Mouse (Mus musculus): ENCODE results near the gene Plod2.
A peak's percentile ranks its signal among the peaks of the same experiment; 100 is the strongest.

Plod2 gene

DNA sequence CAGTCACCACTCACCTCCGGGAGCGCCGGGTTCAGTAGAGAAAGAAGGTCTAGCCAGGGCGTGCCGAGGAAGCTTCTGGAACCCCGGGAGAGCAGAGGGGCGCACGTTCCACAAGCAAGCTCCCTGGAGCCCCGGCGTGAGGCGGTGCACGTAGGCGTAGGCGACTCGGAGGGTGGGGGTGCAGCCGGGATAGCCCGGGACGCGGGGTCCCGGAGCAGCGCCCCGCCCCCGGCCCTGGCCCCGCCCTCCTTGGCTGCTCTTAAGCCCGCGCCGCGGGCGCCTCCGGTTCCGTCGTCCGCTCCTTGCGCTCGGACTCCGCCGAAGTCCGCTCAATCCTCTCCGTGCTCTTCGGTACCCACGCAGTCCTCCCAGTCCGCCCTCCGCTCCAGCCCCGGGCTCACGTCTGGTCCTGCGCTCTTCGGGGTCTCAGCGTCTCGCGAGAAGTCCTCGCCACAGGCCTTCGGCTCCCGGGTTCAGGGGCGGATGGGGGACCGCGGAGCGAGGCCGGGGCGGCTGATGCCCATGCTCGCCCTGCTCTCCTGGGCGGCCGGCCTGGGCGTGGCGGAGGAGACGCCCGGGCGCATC, at the start of gene Plod2:
Gene Plod2, plus strand, starts transcription at position 247 of the 585 bp plus-strand sequence.
- peak; percentile 22 to 39 for DNase-seq

DNA sequence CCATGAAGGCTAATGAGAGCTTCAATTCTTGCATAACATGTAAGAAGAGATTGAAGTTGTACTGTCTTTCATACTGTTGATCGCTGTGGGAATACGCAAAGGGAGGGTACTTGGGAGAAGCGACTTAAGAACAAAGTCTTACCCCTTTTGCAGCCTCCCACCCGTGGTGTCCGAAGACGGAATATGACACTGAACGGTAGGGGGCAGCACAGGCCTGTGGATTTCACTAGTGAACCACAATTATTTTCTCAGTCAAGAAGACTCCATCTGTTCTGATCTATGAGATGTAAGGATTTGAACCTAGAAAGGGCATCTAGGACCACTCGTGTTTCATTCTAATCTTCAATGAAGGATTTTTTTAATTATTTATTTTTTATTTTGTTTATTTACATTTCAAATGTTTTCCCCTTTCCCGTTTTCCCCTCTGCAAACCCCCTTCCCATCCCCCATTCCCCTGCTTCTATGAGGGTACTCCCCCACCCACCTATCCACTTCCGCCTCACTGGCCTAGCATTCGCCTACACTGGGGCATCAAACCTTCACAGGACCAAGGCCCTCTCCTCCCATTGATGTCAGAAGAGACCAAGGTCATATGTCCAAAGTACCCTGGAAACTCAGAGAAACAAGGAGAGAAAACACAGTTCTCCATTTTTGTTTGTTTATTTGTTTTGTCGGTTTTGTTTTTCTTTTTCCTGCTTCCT, 42.2 kb upstream of the Plod2 start:
- peak; percentile 68 to 77 for DNase-seq

GRCm38 (mm10) chr9:92504256-92504655, 37.8 kb upstream of the Plod2 start:
- DNase-seq, result no peak

GRCm38 (mm10) chr9:92504889-92505288, 37.1 kb upstream of the Plod2 start:
- no peak for DNase-seq

DNA sequence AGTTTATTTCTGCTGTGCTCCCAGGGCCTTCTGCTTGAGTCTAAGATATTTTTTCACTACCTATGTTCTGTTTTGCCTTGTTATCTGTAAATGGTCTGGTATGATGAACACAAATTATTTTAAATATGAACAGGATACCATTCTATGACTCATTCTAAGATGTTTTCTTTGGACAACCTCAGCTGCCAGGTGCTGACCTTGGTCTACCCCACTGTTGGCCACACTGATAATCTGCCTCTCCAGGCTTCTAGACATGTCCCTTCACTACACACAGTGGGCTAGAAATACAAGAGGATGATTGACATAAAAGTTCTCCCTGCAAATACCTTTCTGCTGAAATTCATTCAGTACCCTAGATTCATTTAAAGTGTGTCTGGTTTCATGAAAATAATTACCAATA, 30.3 kb upstream of the Plod2 start:
- DNase-seq, result no peak

DNA sequence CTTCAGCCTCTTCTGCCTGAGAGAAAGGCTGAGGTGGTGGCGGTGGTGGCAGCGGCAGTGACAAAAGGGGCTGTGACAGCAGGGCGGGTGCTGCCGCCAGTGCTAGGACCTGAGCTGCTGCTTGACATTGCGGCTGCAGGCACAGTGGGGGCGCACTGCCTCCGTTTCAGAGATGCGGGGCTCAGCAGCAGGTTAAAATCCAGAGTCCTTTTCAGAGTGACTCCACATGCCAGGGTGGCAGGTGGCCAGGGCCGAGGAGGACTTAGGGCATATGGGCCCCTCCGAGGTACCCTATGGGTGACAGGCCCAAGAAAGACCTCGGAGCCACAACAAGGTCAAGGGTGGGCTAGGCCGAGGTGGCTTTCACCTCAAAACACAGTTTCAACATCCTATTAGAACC, 25.0 kb upstream of the Plod2 start:
- DNase-seq, result no peak

GRCm38 (mm10) chr9:92520751-92521150, 21.3 kb upstream of the Plod2 start:
- no peak for DNase-seq

- DNase-seq, result no peak
Observed at GRCm38 (mm10) chr9:92524506-92524905, 17.5 kb upstream of the Plod2 start.

DNA sequence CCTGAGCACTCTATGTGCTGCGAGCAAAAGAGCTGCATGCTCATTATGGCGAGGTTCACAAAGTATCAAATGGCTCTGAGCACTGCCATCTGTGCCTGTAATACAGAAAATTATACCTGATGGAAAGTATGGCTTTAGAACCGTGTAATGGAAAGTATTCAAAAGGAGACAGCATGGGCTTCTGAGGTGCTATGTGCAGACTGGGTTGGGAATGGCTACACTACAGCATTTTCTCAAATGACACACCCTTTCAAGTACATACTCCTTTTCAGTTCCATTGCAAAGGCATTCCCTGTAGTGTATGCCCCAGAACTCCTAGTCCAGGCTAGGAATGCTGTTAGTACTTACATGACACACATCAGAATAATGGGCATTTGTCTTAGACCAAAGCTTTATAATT, 12.0 kb upstream of the Plod2 start:
- DNase-seq, result no peak

- no peak for DNase-seq
Observed at GRCm38 (mm10) chr9:92537735-92538134, 4.3 kb upstream of the Plod2 start.

GRCm38 (mm10) chr9:92538216-92538615, 3.8 kb upstream of the Plod2 start:
- DNase-seq, result no peak

GRCm38 (mm10) chr9:92542591-92543416, 781 bp downstream of the Plod2 start:
- peak in 1 of 2 experiments; percentile 14 for DNase-seq

GRCm38 (mm10) chr9:92544146-92544545, 2.1 kb downstream of the Plod2 start:
- no peak for DNase-seq

DNA sequence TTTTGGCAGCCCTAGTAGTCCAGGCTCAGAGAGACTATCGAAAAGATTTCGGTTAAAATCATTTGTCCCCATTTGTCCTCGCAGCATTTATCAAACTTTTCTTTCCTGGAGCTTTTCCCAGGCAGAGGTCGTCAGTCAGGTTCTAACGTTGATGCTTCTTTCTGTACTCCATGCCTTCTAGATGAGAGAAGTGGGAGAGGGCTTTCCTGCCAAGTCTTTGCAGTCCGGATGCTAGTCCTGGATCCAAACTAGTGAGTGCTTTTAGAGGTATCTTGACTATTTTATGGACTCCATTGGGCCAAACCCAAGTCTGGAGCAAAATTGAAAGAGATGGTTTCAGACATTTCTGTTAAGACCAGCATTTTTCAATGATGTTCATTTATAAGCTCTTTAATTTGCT, 3.0 kb downstream of the Plod2 start:
- DNase-seq, result no peak

GRCm38 (mm10) chr9:92546446-92546845, 4.4 kb downstream of the Plod2 start:
- no peak for DNase-seq

DNA sequence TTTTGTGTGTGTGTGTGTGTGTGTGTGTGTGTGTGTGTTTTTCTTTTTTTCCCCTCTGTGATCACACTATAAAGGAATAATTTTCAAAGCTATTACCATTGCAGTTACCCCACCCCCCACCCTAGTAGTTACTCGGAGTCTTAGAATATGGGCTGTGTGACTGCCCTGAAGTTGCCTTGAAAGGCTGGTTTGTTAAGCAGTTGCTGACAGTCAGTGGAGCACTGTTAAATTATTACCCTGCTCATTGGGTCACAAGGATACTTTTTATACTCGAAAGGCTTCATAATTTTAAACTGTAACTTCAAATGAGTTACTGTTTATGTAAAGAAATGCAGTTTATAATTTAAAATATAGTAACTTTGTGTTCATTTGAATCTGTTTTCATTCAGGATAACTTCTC, 5.1 kb downstream of the Plod2 start:
- DNase-seq, result no peak

GRCm38 (mm10) chr9:92547821-92548220, 5.8 kb downstream of the Plod2 start:
- no peak for DNase-seq

GRCm38 (mm10) chr9:92548603-92549002, 6.6 kb downstream of the Plod2 start:
- DNase-seq, result no peak

- DNase-seq, result peak; percentile 20 to 35
Observed at GRCm38 (mm10) chr9:92549811-92550490, 7.9 kb downstream of the Plod2 start.

GRCm38 (mm10) chr9:92550981-92551380, 9.0 kb downstream of the Plod2 start:
- no peak for DNase-seq

DNA sequence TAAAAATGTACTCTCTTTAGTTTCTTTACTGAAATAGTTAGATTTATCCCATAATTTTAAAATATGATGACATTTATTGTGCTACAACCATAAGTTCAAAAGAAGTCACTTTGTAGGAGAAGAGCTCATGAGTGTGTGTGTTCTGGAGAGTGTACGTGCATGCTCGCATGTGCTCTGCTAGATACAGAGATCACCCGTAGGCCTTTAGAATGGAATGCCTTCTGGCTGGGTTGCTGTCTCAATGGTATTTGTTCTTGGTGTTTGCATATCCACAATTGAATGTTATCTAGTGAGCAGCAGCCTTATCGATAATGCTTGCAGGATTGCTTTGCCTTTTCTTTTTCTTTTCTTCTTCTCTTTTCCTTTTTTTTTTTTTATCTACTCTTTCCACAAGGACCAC, 9.6 kb downstream of the Plod2 start:
- no peak for DNase-seq

DNA sequence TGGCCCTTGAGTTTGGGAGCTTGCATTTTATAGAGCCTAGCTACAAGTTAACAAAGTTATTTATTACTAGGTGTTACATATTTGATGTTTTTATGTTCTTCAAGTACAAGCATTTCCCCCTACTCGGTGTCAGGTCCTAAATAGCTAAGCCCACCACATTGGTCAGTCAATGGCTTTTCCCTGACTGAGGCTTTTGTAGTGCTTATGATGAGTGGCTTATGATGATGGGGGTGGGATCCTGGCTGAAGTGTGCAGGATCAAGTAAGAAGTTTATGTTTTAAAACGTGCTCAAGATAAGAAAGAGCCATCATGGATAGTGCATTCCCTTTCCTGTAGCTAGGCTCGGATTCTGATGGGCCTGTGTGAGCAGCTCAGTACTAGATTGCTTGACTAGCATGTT, 10.7 kb downstream of the Plod2 start:
- DNase-seq, result no peak
